Mouse (Mus musculus) spleen, postnatal 36 days (tissue): ENCODE measurements around the gene Lpar3.
"Not testable (repeated sequence)": the region's sequence is repeated elsewhere in the genome, so short reads cannot be mapped to it uniquely, and the experiment has no call there.

Experiments
- DNase-seq, 2 experiments: peaks; one replicate each; pipeline ENCODE4 v3.0.0; 2022; ENCODE audit warnings: low spot score in 2 of 2, mixed read lengths in 1 of 2

Lpar3 gene

DNA sequence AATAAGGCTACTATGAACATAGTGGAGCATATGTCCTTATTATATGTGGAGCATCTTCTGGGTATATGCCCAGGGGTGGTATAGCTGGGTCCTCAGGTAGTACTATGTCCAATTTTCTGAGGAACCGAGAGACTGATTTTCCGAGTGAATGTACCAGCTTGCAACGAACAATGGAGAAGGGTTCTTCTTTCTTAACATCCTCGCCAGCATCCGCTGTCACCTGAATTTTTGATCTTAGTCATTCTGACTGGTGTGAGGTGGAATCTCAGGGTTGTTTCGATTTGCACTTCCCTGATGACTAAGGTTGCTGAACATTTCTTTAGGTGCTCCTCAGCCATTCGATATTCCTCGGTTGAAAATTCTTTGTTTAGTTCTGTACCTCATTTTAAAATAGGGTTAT lies 11.0 kb upstream of the Lpar3 start:
- DNase-seq = not testable (repeated sequence)

- DNase-seq = no peak
These were observed 9.5 kb upstream of the Lpar3 start for GRCm38 (mm10) chr3:146211141-146211747.

DNA sequence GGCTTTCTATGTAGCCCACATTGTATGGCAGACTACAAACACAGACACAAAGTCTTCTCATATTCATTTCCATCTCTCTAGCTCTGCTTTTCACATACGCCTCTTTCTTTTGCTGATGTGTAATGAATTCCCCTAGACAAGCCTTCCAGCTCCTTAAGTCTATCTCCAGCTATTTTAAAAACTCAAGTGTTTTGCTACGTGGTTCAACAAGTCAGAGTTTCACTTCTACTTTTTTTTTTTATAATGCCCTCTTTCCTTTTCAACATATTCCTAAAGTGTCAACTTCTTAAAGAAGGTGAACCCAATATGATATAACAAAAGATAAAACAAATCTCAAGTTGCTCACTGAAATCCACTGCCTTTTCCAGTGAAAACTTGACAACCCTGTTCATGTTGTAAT lies 8.8 kb upstream of the Lpar3 start:
- no peak for DNase-seq

- no peak for DNase-seq
These were observed 7.4 kb upstream of the Lpar3 start for GRCm38 (mm10) chr3:146213336-146213735.

GRCm38 (mm10) chr3:146216561-146216960 lies 4.2 kb upstream of the Lpar3 start:
- DNase-seq = no peak

GRCm38 (mm10) chr3:146224271-146224670 lies 3.5 kb downstream of the Lpar3 start:
- DNase-seq = no peak

- no peak for DNase-seq
These were observed 4.4 kb downstream of the Lpar3 start for GRCm38 (mm10) chr3:146225061-146225761.

GRCm38 (mm10) chr3:146227427-146227826 lies 6.7 kb downstream of the Lpar3 start:
- no peak for DNase-seq

DNA sequence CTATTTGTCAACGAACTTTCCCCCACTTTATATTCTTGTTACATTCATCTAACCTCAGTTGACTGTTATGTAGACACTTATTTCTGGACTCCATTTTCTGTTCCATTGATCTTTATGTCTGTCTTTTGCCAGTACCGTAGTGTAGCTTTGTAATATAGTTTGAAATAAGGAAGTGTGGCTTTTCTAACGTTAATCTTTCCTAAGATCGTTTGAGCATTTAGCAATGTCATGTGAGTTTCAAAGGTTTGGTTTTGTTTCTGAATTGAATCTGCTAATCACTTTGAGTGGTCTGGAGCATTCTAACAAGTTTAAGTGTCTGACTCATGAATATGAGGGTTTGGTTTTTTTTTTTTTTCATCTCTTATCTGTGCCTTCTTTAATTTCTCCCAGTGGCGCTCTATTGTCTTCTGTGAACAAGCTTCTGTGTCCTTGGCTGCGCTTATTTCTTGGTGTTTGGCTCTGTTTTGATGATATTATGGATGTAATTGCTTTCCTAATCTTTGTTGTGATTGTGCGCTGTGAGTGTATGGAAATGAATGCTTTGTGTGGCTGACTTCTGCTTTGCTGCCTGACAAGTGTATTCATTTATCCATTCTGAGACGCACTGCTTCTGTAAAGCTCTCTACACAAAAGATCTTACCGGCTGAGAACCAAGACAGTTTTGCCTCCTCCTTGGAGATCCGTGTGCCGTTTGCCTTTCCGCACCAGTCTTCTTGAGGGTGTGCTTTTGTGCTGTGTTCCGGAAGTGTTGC lies 8.0 kb downstream of the Lpar3 start:
- DNase-seq = no peak

- DNase-seq = no peak
These were observed 11.9 kb downstream of the Lpar3 start for GRCm38 (mm10) chr3:146232708-146233107.

- no peak for DNase-seq
These were observed 13.0 kb downstream of the Lpar3 start for GRCm38 (mm10) chr3:146233741-146234140.

DNA sequence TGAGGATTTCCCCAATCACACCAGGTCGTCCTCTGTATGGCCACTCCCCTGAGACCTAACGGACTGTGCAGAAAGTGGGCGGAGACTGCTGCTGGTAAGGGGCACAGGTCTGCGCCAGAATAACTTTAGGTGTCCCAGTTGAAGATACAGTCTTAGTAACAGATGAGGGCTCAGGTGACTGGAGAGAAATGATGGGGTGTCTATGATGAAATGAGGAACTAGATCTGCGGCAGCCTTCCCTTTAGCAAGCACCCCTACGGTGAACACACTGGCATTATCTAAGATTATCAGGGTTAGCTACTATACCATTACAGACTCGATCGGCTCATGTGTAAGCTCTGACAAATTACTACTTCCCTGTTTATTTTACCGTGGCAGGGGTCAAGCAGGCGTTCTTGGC lies 13.8 kb downstream of the Lpar3 start:
- no peak for DNase-seq

- DNase-seq = no peak
These were observed 15.5 kb downstream of the Lpar3 start for GRCm38 (mm10) chr3:146236280-146236679.

DNA sequence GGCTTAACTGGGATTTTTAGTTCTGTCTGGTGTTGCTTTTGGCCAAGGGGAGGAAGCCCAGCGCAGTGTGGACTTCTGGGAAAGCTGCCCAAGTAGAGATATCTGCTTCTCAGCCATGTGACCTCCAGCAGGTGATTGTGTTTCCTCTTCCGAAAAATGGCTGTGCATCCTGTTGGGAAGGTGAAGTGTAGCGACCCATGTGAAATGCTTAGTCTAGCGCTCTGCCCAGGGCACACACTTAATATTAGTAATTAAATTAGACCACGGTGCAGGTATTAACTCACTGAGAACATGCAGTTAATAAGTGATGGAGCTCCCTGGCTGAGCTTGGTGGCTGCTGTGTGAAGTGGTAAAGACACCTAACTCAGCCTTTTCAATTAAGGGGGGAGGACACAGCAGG lies 16.9 kb downstream of the Lpar3 start:
- no peak for DNase-seq

GRCm38 (mm10) chr3:146244630-146245029 lies 23.9 kb downstream of the Lpar3 start:
- DNase-seq = no peak

DNA sequence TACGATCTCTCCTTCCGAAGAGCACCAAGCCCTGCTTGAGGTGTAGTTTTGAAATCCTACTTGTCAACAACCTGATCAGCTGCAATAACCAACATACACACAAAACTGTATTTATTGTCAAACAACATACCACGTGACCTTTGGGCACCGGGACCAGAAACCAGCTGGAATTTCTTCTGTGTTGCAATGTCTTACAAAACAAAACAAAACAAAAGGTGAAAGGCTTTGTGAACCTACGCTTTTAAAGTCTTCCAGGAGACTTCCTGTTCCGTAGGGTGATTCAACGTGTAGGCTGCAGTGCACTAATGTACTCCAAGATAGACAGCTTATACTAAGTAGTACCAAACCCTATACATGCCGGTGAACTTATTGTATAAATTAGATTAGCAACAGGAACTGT lies 25.8 kb downstream of the Lpar3 start:
- DNase-seq = no peak

DNA sequence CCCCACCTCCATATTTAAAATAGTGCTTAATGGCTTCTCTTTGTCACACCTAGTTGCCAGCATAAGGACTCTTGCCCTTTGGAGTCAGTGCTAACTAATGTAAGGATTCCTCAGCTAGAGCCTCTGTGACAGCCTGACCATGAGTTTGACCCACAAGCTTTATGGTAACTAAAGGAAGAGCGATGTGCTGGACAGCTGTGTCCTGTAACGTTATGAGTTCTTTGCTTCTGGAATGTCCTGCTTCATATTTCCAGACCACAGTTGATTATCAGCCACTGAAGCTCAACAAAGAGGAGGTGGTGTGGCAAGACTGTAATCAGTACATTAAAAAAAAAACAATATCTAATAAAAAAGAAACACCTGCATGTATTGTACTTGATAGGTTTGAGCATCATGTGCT lies 26.2 kb downstream of the Lpar3 start:
- no peak for DNase-seq

- DNase-seq = no peak
These were observed 29.1 kb downstream of the Lpar3 start for GRCm38 (mm10) chr3:146249895-146250294.

DNA sequence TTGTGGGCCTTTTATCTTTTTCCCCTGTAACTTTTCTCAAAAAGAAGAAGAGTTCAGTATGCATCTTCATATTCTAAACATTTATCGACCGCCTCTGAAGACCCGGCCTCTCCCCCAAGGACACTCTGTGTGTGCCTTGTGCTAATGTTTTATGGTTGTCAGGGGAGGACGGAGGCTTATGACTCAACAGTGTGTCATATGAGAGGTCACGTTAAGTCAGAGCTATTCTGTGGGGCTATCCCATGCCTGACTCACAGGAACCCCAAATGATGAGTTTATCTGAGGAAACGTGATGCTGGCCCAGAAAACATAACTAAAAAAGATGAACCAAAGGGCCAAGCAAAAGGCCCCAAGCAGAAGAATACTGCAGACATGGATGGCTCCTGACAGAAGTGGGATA lies 31.0 kb downstream of the Lpar3 start:
- no peak for DNase-seq

GRCm38 (mm10) chr3:146253736-146254320 lies 33.1 kb downstream of the Lpar3 start:
- DNase-seq = no peak

- DNase-seq = no peak
These were observed 34.4 kb downstream of the Lpar3 start for GRCm38 (mm10) chr3:146255123-146255522.

- DNase-seq = peak; percentile 74 to 81
These were observed 36.8 kb downstream of the Lpar3 start for GRCm38 (mm10) chr3:146257483-146258122.
